Mouse (Mus musculus): ENCODE data around the gene Fbxo33.

The Fbxo33 gene

GRCm38 (mm10) chr12:59198750-59199149 lies 20.8 kb downstream of the Fbxo33 start:
- no peak for DNase-seq (ENCODE audit: low spot score)

- no peak for DNase-seq (ENCODE audit: low spot score)
These were observed 23.6 kb downstream of the Fbxo33 start for GRCm38 (mm10) chr12:59195941-59196340.

- no peak for DNase-seq (ENCODE audit: low spot score)
These were observed 24.5 kb downstream of the Fbxo33 start for GRCm38 (mm10) chr12:59195065-59195464.

- DNase-seq (ENCODE audit: low spot score): no peak
These were observed 25.1 kb downstream of the Fbxo33 start for GRCm38 (mm10) chr12:59194341-59195003.

- no peak for DNase-seq (ENCODE audit: low spot score)
These were observed 25.9 kb downstream of the Fbxo33 start for GRCm38 (mm10) chr12:59193637-59194036.

- DNase-seq (ENCODE audit: low spot score): no peak
These were observed 31.3 kb downstream of the Fbxo33 start for GRCm38 (mm10) chr12:59188086-59188682.

GRCm38 (mm10) chr12:59177814-59178213 lies 41.7 kb downstream of the Fbxo33 start:
- no peak for DNase-seq (ENCODE audit: low spot score)

- no peak for DNase-seq (ENCODE audit: low spot score)
These were observed 49.6 kb downstream of the Fbxo33 start for GRCm38 (mm10) chr12:59169935-59170334.

- no peak for DNase-seq (ENCODE audit: low spot score)
These were observed 53.0 kb downstream of the Fbxo33 start for GRCm38 (mm10) chr12:59166557-59166956.

GRCm38 (mm10) chr12:59164522-59164921 lies 55.0 kb downstream of the Fbxo33 start:
- DNase-seq (ENCODE audit: low spot score): no peak

GRCm38 (mm10) chr12:59162797-59163196 lies 56.7 kb downstream of the Fbxo33 start:
- DNase-seq (ENCODE audit: low spot score): no peak

GRCm38 (mm10) chr12:59161091-59161490 lies 58.4 kb downstream of the Fbxo33 start:
- no peak for DNase-seq (ENCODE audit: low spot score)

Measured in testis, postnatal 10 days (tissue).